Mouse (Mus musculus) midbrain, embryonic 14.5 days (tissue): ENCODE measurements at regions not wholly inside any gene's neighbourhood (a gene's known extent, or its start where the extent isn't known, plus 50 kb on each side); places are given as distances from the start of the nearest gene placed in this dataset.
"Not testable (repeated sequence)": the region's sequence is repeated elsewhere in the genome, so short reads cannot be mapped to it uniquely, and the experiment has no call there.

Source experiments
- ATAC-seq: fragments of 200-750 bp; cut with Nextera tagmentation; 2 replicates; pipeline ENCODE4 v1.8.0; 2017; ENCODE audit warnings: moderate number of reproducible peaks, moderate library complexity; ENCODE audit not compliant: low FRiP score, low TSS enrichment
- DNase-seq: peaks from one replicate; pipeline ENCODE4 v3.0.0-alpha.2; 2015
- H3K27ac ChIP-seq: fragments of 300-500 bp; sonication (generic); replicated peaks from 2 replicates; pipeline ENCODE4 v1.5.1; 2014; ENCODE audit warnings: mild to moderate bottlenecking, low read depth, low read length, moderate library complexity
- H3K27me3 ChIP-seq: fragments of 300-500 bp; sonication (generic); 2 replicates; pipeline ENCODE4 v1.6.1; 2014; ENCODE audit warnings: low read length, control low read depth, mixed read lengths; ENCODE audit not compliant: control insufficient read depth, insufficient read depth
- H3K36me3 ChIP-seq: fragments of 300-500 bp; sonication (generic); 2 replicates; pipeline ENCODE4 v1.6.1; 2014; ENCODE audit warnings: low read length, control low read depth; ENCODE audit not compliant: control insufficient read depth, insufficient read depth
- H3K4me1 ChIP-seq: fragments of 300-500 bp; sonication (generic); 2 replicates; pipeline ENCODE4 v1.6.1; 2014; ENCODE audit warnings: mild to moderate bottlenecking, antibody characterized with exemption, low read length, control low read depth; ENCODE audit not compliant: control insufficient read depth, insufficient read depth
- H3K4me2 ChIP-seq: fragments of 300-500 bp; sonication (generic); 2 replicates; pipeline ENCODE4 v1.6.1; 2014; ENCODE audit warnings: mild to moderate bottlenecking, low read length, moderate library complexity
- H3K4me3 ChIP-seq: fragments of 300-500 bp; sonication (generic); replicated peaks from 2 replicates; pipeline ENCODE4 v1.5.1; 2014; ENCODE audit warnings: low read depth, low read length
- H3K9ac ChIP-seq: fragments of 300-500 bp; sonication (generic); replicated peaks from 2 replicates; pipeline ENCODE4 v1.6.1; 2014; ENCODE audit warnings: mild to moderate bottlenecking, low read length, moderate library complexity
- H3K9me3 ChIP-seq: fragments of 300-500 bp; sonication (generic); 2 replicates; pipeline ENCODE4 v1.6.1; 2016; ENCODE audit warnings: low read length, control low read depth, mixed read lengths; ENCODE audit not compliant: control insufficient read depth
- WGBS: fragments of 180-500 bp; shearing (Covaris S2); extraction: QIAGEN DNeasy Blood & Tissue Kit; methylation state at CpG from one replicate; pipeline ENCODE4 v1.1.7; 2014; 5-methylcytosine and 5-hydroxymethylcytosine counted together

GRCm38 (mm10) chr1:23034271-23034670 is 67.8 kb downstream of the 4933415F23Rik start:
- peak; percentile 31 for DNase-seq
- no peaks in the 10 kb centered on the region for H3K9me3 ChIP-seq
- H3K4me2 ChIP-seq, result no peak overlapping the region
- no peak overlapping the region for H3K4me3 ChIP-seq
- no peak overlapping the region for H3K27ac ChIP-seq
- H3K36me3 ChIP-seq, result no peaks in the 10 kb centered on the region
- H3K4me1 ChIP-seq, result 0 out of 2 replicates have a peak, but pooled peaks cover 4% of the 10 kb centered on the region
- WGBS, result 38% methylated on average over 3 of the region's 3 CpGs
- ATAC-seq, result no peak; the same call in 1 of the 2 replicates
- no peak overlapping the region for H3K9ac ChIP-seq
- H3K27me3 ChIP-seq, result no peaks in the 10 kb centered on the region

- H3K4me1 ChIP-seq, result no peaks in the 10 kb centered on the region
- H3K4me3 ChIP-seq, result no peak overlapping the region
- 91% methylated on average over 3 of the region's 3 CpGs for WGBS
- H3K27me3 ChIP-seq, result no peaks in the 10 kb centered on the region
- H3K4me2 ChIP-seq, result no peak overlapping the region
- no peak for ATAC-seq
- no peak overlapping the region for H3K27ac ChIP-seq
- no peaks in the 10 kb centered on the region for H3K36me3 ChIP-seq
- no peaks in the 10 kb centered on the region for H3K9me3 ChIP-seq
- DNase-seq, result no peak
- H3K9ac ChIP-seq, result no peak overlapping the region
Measured at GRCm38 (mm10) chr1:23023536-23023935, 78.5 kb downstream of the 4933415F23Rik start.

GRCm38 (mm10) chr1:23007784-23008490 is 94.1 kb downstream of the 4933415F23Rik start:
- ATAC-seq (no peak), DNase-seq (no peak)
- H3K4me1 ChIP-seq, result no peaks in the 10 kb centered on the region
- no peaks in the 10 kb centered on the region for H3K36me3 ChIP-seq
- no peak overlapping the region for H3K27ac ChIP-seq
- H3K27me3 ChIP-seq, result no peaks in the 10 kb centered on the region
- no peak overlapping the region for H3K9ac ChIP-seq
- no peaks in the 10 kb centered on the region for H3K9me3 ChIP-seq
- H3K4me2 ChIP-seq, result no peak overlapping the region
- 87% methylated on average over 5 of the region's 5 CpGs for WGBS
- H3K4me3 ChIP-seq, result no peak overlapping the region

- Histone ChIP-seq H3K27me3 (no peaks in the 10 kb centered on the region), H3K36me3 (no peaks in the 10 kb centered on the region), H3K4me2 (no peak overlapping the region), H3K9me3 (no peaks in the 10 kb centered on the region), H3K4me1 (no peaks in the 10 kb centered on the region), H3K27ac (no peak overlapping the region), H3K9ac (no peak overlapping the region), H3K4me3 (no peak overlapping the region)
- DNase-seq (no peak), ATAC-seq (no peak)
- 90% methylated on average over 5 of the region's 5 CpGs for whole genome bisulfite sequencing
Measured at GRCm38 (mm10) chr1:23004882-23005281, 97.2 kb downstream of the 4933415F23Rik start.

GRCm38 (mm10) chr1:22996665-22997064 is 105.4 kb downstream of the 4933415F23Rik start:
- no peaks in the 10 kb centered on the region for H3K9me3 ChIP-seq
- H3K27ac ChIP-seq, result no peak overlapping the region
- H3K36me3 ChIP-seq, result no peaks in the 10 kb centered on the region
- H3K4me1 ChIP-seq, result no peaks in the 10 kb centered on the region
- DNase-seq (no peak), ATAC-seq (no peak)
- no peak overlapping the region for H3K4me3 ChIP-seq
- H3K4me2 ChIP-seq, result no peak overlapping the region
- H3K9ac ChIP-seq, result no peak overlapping the region
- no peaks in the 10 kb centered on the region for H3K27me3 ChIP-seq
- WGBS, result 79% methylated on average over 2 of the region's 2 CpGs

GRCm38 (mm10) chr1:22989521-22990221 is 112.4 kb downstream of the 4933415F23Rik start:
- H3K27ac ChIP-seq, result no peak overlapping the region
- H3K9ac ChIP-seq, result no peak overlapping the region
- H3K4me1 ChIP-seq, result no peaks in the 10 kb centered on the region
- no peak for DNase-seq
- no peaks in the 10 kb centered on the region for H3K36me3 ChIP-seq
- no peaks in the 10 kb centered on the region for H3K9me3 ChIP-seq
- ATAC-seq, result no peak
- no peak overlapping the region for H3K4me2 ChIP-seq
- no peak overlapping the region for H3K4me3 ChIP-seq
- 79% methylated on average over 7 of the region's 7 CpGs for WGBS
- H3K27me3 ChIP-seq, result no peaks in the 10 kb centered on the region

GRCm38 (mm10) chr1:22987521-22987920 is 114.5 kb downstream of the 4933415F23Rik start:
- Histone ChIP-seq H3K27me3 (no peaks in the 10 kb centered on the region), H3K9me3 (no peaks in the 10 kb centered on the region), H3K9ac (no peak overlapping the region), H3K36me3 (no peaks in the 10 kb centered on the region), H3K27ac (no peak overlapping the region), H3K4me3 (no peak overlapping the region), H3K4me1 (no peaks in the 10 kb centered on the region), H3K4me2 (no peak overlapping the region)
- WGBS, result 55% methylated on average over 2 of the region's 2 CpGs
- ATAC-seq (no peak), DNase-seq (peak; percentile 2)

GRCm38 (mm10) chr1:22984276-22984675 is 117.8 kb downstream of the 4933415F23Rik start:
- not testable (repeated sequence) for H3K4me1 ChIP-seq, H3K36me3 ChIP-seq, DNase-seq, H3K9me3 ChIP-seq, ATAC-seq, H3K27ac ChIP-seq, H3K9ac ChIP-seq, H3K4me3 ChIP-seq, H3K4me2 ChIP-seq, H3K27me3 ChIP-seq

- Histone ChIP-seq H3K9me3 (no peaks in the 10 kb centered on the region), H3K36me3 (no peaks in the 10 kb centered on the region), H3K27ac (no peak overlapping the region), H3K9ac (no peak overlapping the region), H3K4me1 (no peaks in the 10 kb centered on the region), H3K4me2 (no peak overlapping the region), H3K4me3 (no peak overlapping the region), H3K27me3 (no peaks in the 10 kb centered on the region)
- 64% methylated on average over 4 of the region's 4 CpGs for WGBS
- no peak for ATAC-seq
- no peak for DNase-seq
Measured at GRCm38 (mm10) chr1:22974917-22975316, 127.1 kb downstream of the 4933415F23Rik start.
